Mouse (Mus musculus) ovary, adult 2 months (tissue): Measurements from ENCODE around the gene Ebi3. TPM values are rescaled to one million over a fixed set of nuclear protein-coding genes. Genes with fewer than 3 reads are reported as not detected.

ENCODE experiments used
- polyA plus RNA-seq: library from polyadenylated mRNA; depleted of rRNA; stranded (reverse); fragments of >200 nt; gene quantifications from 2 replicates; pipeline ENCODE4 v1.2.3, GENCODE M21; 2012; rRNA removed

The Ebi3 gene
- polyA plus RNA-seq, result 5.9 and 6.5 TPM in 2 replicates

GRCm38 (mm10) chr17:55952447-55953027 is at the start of gene Ebi3:
TSS of gene Ebi3 (plus strand) at chr17:55952640.

GRCm38 (mm10) chr17:55949400-55949799 is 3.0 kb upstream of the Ebi3 start, which contains the start of gene Zfp119b:
TSS of gene Zfp119b (minus strand) at chr17:55949500.

GRCm38 (mm10) chr17:55958918-55959728 is 6.7 kb downstream of the Ebi3 start, which contains the start of gene Yju2:
TSS of gene Yju2 (plus strand) at chr17:55959099.

DNA sequence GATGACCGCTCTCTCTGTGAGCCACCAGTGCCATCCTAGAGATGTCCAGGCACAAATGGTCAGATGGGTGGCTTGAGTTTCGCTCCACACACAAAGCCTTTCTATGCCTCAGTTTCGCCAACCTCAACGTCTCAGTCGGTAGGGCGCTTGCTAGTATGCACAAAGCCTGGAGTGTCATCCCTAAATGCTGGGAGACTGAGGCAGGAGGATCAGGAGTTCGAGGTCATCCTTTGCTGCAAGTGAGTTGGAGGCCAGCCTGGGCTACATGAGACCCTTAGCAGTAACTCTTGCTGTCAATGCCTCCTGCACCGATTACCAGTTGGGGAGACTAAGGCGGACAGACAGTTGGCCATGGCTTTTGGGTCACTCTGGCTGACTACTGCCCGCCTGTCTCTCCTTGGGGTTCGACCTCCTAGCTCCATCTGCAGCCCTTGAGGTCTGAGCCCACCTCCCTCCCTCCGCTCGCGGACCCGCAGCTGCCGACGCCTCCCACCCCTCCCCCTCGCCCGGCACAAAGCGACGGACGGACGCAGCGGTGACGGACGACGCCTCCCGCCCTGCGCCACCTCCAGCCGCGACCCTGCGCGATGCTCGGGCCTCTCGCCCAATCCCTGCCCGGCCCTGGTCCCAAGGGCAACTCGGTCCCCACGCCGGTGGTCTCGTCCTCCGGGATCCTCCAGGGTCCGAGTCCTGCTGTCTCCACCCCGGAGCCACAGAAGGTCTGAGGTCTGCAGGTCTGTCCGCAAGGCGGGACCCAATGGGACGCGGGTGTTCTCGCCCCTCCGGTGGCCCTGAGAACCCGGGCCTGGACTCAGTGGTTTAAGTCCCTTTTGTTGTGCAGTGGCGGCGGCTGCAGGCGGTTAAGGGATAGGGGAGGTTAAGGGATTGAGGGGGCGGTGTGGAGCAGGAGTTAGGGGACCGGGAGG is 17.8 kb downstream of the Ebi3 start, which contains the start of gene Shd:
Gene Shd (plus strand): TSS at position 502 of the 926 bp plus-strand sequence.

DNA sequence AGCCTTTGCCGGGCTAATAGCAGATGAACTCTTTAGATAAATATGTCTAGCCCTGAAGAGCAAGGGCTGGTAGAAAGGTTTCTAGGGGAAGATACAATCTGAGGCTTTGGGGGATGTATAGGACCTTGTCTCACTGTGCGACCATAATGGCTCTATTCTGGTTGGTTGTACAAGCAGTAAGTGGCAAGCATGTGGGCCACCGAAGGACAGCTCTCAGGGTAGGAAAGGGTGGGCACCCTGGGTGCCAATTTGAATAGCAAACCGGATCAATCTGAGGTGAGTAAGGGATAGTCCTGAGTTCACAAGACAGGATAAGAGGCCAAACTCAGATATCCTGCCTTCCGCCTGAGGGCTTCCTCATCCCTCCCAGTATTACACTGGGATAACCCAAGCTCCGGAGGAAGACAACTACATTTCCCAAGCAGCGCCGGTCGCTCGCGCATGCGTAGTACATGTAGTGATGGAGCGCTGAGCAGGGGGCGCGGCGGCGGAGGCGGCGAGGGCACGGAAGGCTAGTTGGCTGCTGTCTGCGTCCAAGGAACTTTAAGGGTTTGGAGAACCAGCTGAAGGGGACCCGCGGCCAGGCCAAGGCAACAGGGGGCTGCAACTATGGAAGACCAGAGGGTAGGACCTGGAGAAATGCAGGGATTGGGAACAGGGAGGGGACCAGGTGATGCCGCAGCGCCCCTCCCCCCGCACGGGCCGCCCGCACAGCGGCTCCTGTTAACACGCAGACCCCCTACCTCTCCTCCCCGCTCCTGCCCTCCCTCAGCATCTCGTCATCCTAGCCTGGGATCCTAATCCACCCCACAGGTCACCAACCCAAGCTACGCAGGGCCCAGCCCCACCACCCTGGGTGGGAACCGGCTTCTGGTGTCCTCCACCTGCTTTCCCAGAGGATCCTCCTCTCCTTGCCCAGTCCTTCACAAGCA is 33.9 kb downstream of the Ebi3 start, which contains the start of gene Fsd1:
Gene Fsd1 (plus strand): TSS at position 480 of the 932 bp plus-strand sequence.

GRCm38 (mm10) chr17:56005415-56006061 is 53.1 kb downstream of the Ebi3 start, which contains the start of the genes Stap2 and Mpnd:
TSS of gene Stap2 (minus strand) at chr17:56005584.
TSS of gene Mpnd (plus strand) at chr17:56005711.

Other genes with a start within 250 kb of the Ebi3 start
- gene Pot1b, start 240.0 kb upstream of the Ebi3 start, polyA plus RNA-seq, result 0.93 and 1.5 TPM in 2 replicates
- gene Adgre4, start 202.7 kb upstream of the Ebi3 start, polyA plus RNA-seq, result 0.35 and 0.36 TPM in 2 replicates
- 0.17 and 0.26 TPM in 2 replicates for gene Zfp119a, start 73.7 kb upstream of the Ebi3 start, polyA plus RNA-seq
- gene Zfp959, start 60.5 kb upstream of the Ebi3 start, polyA plus RNA-seq, result 0.54 and 1.1 TPM in 2 replicates
- 0.09 and 0.15 TPM in 2 replicates for gene Zfp119b, start 3.1 kb upstream of the Ebi3 start, polyA plus RNA-seq
- 12.5 and 12.9 TPM in 2 replicates for gene Yju2, start 6.5 kb downstream of the Ebi3 start, polyA plus RNA-seq
- gene Shd, start 17.8 kb downstream of the Ebi3 start, polyA plus RNA-seq, result 5.9 and 7.1 TPM in 2 replicates
- gene Fsd1, start 33.9 kb downstream of the Ebi3 start, polyA plus RNA-seq, result 4.5 and 4.8 TPM in 2 replicates
- 19.2 and 21.4 TPM in 2 replicates for gene Stap2, start 52.9 kb downstream of the Ebi3 start, polyA plus RNA-seq
- gene Mpnd, start 53.1 kb downstream of the Ebi3 start, polyA plus RNA-seq, result 270 and 333 TPM in 2 replicates
- 126 and 128 TPM in 2 replicates for gene Sh3gl1, start 84.0 kb downstream of the Ebi3 start, polyA plus RNA-seq
- gene Chaf1a, start 87.8 kb downstream of the Ebi3 start, polyA plus RNA-seq, result 7.5 and 9.6 TPM in 2 replicates
- 58.5 and 83.0 TPM in 2 replicates for gene Ubxn6, start 122.4 kb downstream of the Ebi3 start, polyA plus RNA-seq
- 52.3 and 75.6 TPM in 2 replicates for gene Hdgfl2, start 127.0 kb downstream of the Ebi3 start, polyA plus RNA-seq
- 206 and 215 TPM in 2 replicates for gene Plin4, start 157.2 kb downstream of the Ebi3 start, polyA plus RNA-seq
- gene Plin5, start 165.0 kb downstream of the Ebi3 start, polyA plus RNA-seq, result 19.0 and 42.0 TPM in 2 replicates
- 76.6 and 100 TPM in 2 replicates for gene Lrg1, start 169.4 kb downstream of the Ebi3 start, polyA plus RNA-seq
- gene Sema6b, start 187.7 kb downstream of the Ebi3 start, polyA plus RNA-seq, result 15.5 and 19.9 TPM in 2 replicates
- 9.7 and 10.3 TPM in 2 replicates for gene Tnfaip8l1, start 209.8 kb downstream of the Ebi3 start, polyA plus RNA-seq
- 124 and 131 TPM in 2 replicates for gene Mydgf, start 231.3 kb downstream of the Ebi3 start, polyA plus RNA-seq